Comparison of ENCODE assay signal across 21 mouse cellular contexts in genomic region chr12:102425048-102425578, GRCm38 (mm10). TPM values are rescaled to one million over a fixed set of nuclear protein-coding genes. Genes with fewer than 3 reads are reported as not detected.
A peak's percentile ranks its signal among the peaks of the same experiment; 100 is the strongest.
DNase-seq lines count a peak whose midpoint lies in the region; ATAC-seq and TF ChIP-seq lines count a peak whose summit lies in the region.
"Had no signal": no experiment of that assay in that cellular context is flagged by ENCODE, and none has a peak within 500 bp of the region (broad histone marks: within the 10 kb centered on the region; RNA-seq: fewer than 3 reads in every experiment).

No protein-coding gene starts in this region.

- no peak overlapping the region for H3K4me2 ChIP-seq in heart, embryonic 15.5 days
- H3K4me2 ChIP-seq in lung, postnatal 0 days (replicated peaks; ENCODE audit: low read depth, low read length): no peak overlapping the region
- H3K4me2 ChIP-seq: embryonic facial prominence, embryonic 13.5 days; forebrain, embryonic 15.5 days; kidney, embryonic 15.5 days; neural tube, embryonic 12.5 days had no signal

- TF ChIP-seq CTCF in lung, postnatal 0 days (IDR thresholded peaks at IDR 0.05): no peak

- H3K9me3 ChIP-seq in heart, embryonic 15.5 days (replicated peaks): no peaks in the 10 kb centered on the region
- H3K9me3 ChIP-seq in lung, postnatal 0 days (ENCODE audit: low read length): no peaks in the 10 kb centered on the region
- H3K9me3 ChIP-seq: embryonic facial prominence, embryonic 13.5 days; forebrain, embryonic 15.5 days; heart, embryonic 10.5 days; kidney, embryonic 15.5 days; midbrain, embryonic 10.5 days; neural tube, embryonic 12.5 days had no signal

- H3K4me1 ChIP-seq in heart, embryonic 15.5 days (replicated peaks): peaks cover 47% of the 10 kb centered on the region
- H3K4me1 ChIP-seq in lung, postnatal 0 days (ENCODE audit: insufficient read depth, low read depth, low read length): peaks cover 4% of the 10 kb centered on the region; the same call in 1 of the 2 replicates
- H3K4me1 ChIP-seq: forebrain, embryonic 15.5 days; kidney, embryonic 15.5 days; neural tube, embryonic 12.5 days had no signal

- no peak for TF ChIP-seq EP300 in lung, postnatal 0 days (IDR thresholded peaks at IDR 0.05)

- no peak for ATAC-seq in heart, embryonic 15.5 days (replicated peaks; ENCODE audit: insufficient number of reproducible peaks, insufficient read depth, low FRiP score, low read depth)
- no peak for ATAC-seq in lung, postnatal 0 days
- no peak for ATAC-seq in inflammation-experienced regulatory T-cells, adult 6 months
- ATAC-seq: forebrain, embryonic 15.5 days had no signal

- no peak for DNase-seq in heart, adult 8-10 months (ENCODE audit: low spot score)
- DNase-seq in lung, postnatal 0 days (ENCODE audit: low spot score): peak; percentile 21
- DNase-seq in lung, postnatal 4 days: no peak
- DNase-seq in naive thymus-derived CD4-positive, alpha-beta T cell, adult 2 months (ENCODE audit: low read depth): peak; percentile 50
- no peak for DNase-seq in urinary bladder, adult 18-20 months (ENCODE audit: low spot score in 2 of 2)
- no peak for DNase-seq in cerebellum, adult 18-20 months
- DNase-seq: adrenal gland, adult 2 months; cerebellum, adult 9-11 months; heart, postnatal 10 days; kidney, postnatal 4 days; layer of hippocampus, adult 9-11 months; right cerebral cortex, adult 18-20 months had no signal

- 0 out of 2 replicates have a peak overlapping the region, but pooled peaks have one; percentile 6 for H3K27ac ChIP-seq in heart, embryonic 15.5 days
- H3K27ac ChIP-seq in lung, postnatal 0 days (ENCODE audit: low read length): no peak overlapping the region
- H3K27ac ChIP-seq: embryonic facial prominence, embryonic 13.5 days; forebrain, embryonic 15.5 days; heart, embryonic 10.5 days; kidney, embryonic 15.5 days; midbrain, embryonic 10.5 days; neural tube, embryonic 12.5 days had no signal

- H3K27me3 ChIP-seq in heart, embryonic 15.5 days: no peaks in the 10 kb centered on the region
- H3K27me3 ChIP-seq in lung, postnatal 0 days (replicated peaks; ENCODE audit: insufficient read depth, low read length): no peaks in the 10 kb centered on the region
- H3K27me3 ChIP-seq: embryonic facial prominence, embryonic 13.5 days; forebrain, embryonic 15.5 days; kidney, embryonic 15.5 days; neural tube, embryonic 12.5 days had no signal

- H3K4me3 ChIP-seq in heart, embryonic 15.5 days: no peak overlapping the region
- no peak overlapping the region for H3K4me3 ChIP-seq in lung, postnatal 0 days (ENCODE audit: low read depth, low read length)
- H3K4me3 ChIP-seq: embryonic facial prominence, embryonic 13.5 days; forebrain, embryonic 15.5 days; heart, embryonic 10.5 days; kidney, embryonic 15.5 days; midbrain, embryonic 10.5 days; neural tube, embryonic 12.5 days had no signal

- 0 out of 2 replicates have a peak, but pooled peaks cover 3% of the 10 kb centered on the region for H3K36me3 ChIP-seq in heart, embryonic 15.5 days
- no peaks in the 10 kb centered on the region for H3K36me3 ChIP-seq in lung, postnatal 0 days (ENCODE audit: insufficient read depth, low read length)

- 74% methylated on average over 4 of the region's 4 CpGs for WGBS in heart, embryonic 15.5 days
- 41% methylated on average over 4 of the region's 4 CpGs for WGBS in lung, postnatal 0 days

- H3K9ac ChIP-seq in heart, embryonic 15.5 days: no peak overlapping the region
- H3K9ac ChIP-seq in lung, postnatal 0 days (replicated peaks; ENCODE audit: low read depth): no peak overlapping the region
- H3K9ac ChIP-seq: embryonic facial prominence, embryonic 13.5 days; forebrain, embryonic 15.5 days; kidney, embryonic 15.5 days; liver, embryonic 14.5 days; neural tube, embryonic 12.5 days had no signal

RNA-seq across cellular contexts. Expression of gene Lgmn, which starts 14.5 kb away (rescaled TPM):
- 97.1 and 110 TPM in 2 replicates for polyA plus RNA-seq in heart, embryonic 15.5 days (2015; fragmentation: Nextera tagmentation; extraction: Ambion mirVana)
- 10 to 100 TPM; 53.7 to 64.8 (median 60.5) TPM for total RNA-seq in heart, adult 8-10 months (2022)
- 174 and 198 TPM in 2 replicates for polyA plus RNA-seq in lung, postnatal 0 days (2015; fragmentation: Nextera tagmentation; extraction: Ambion mirVana)
- 10 to 100 TPM; 14.6 to 15.5 (median 15.4) TPM for polyA plus RNA-seq in inflammation-experienced regulatory T-cells, adult 6 months (2017; shearing (Covaris generic))

RNA-seq across cellular contexts. Expression of gene Golga5, which starts 43.8 kb away (rescaled TPM):
- polyA plus RNA-seq in heart, embryonic 15.5 days (2015; fragmentation: Nextera tagmentation; extraction: Ambion mirVana): 24.4 and 26.9 TPM in 2 replicates
- 10 to 100 TPM; 25.9 to 27.9 (median 27.3) TPM for total RNA-seq in heart, adult 8-10 months (2022)
- 27.5 and 29.8 TPM in 2 replicates for polyA plus RNA-seq in lung, postnatal 0 days (2015; fragmentation: Nextera tagmentation; extraction: Ambion mirVana)
- polyA plus RNA-seq in inflammation-experienced regulatory T-cells, adult 6 months (2017; shearing (Covaris generic)): 10 to 100 TPM; 24.8 to 26.8 (median 25.1) TPM

Comparison
In these comparisons a context has a peak if more than half of its experiments do, and no peak if none do; other contexts are left out.
1. DNase-seq: peak in lung, postnatal 0 days (single experiment) and naive thymus-derived CD4-positive, alpha-beta T cell, adult 2 months (single experiment); none in heart, adult 8-10 months (single experiment), lung, postnatal 4 days (0 of 2), urinary bladder, adult 18-20 months (0 of 2) and cerebellum, adult 18-20 months (0 of 2).